Mouse (Mus musculus): ENCODE measurements around the gene Islr. TPM values are rescaled to one million over a fixed set of nuclear protein-coding genes. Genes with fewer than 3 reads are reported as not detected.
A peak's percentile ranks its signal among the peaks of the same experiment; 100 is the strongest.
"Not testable (repeated sequence)": the region's sequence is repeated elsewhere in the genome, so short reads cannot be mapped to it uniquely, and the experiment has no call there.

Gene Islr
- polyA plus RNA-seq (2015; fragmentation: Nextera tagmentation; extraction: Ambion mirVana): 207 and 210 TPM in 2 replicates

- H3K9ac ChIP-seq: peak within 1 kb of the TSS; percentile 32; the same call in 1 of the 2 replicates
- peaks cover 67% of the 10 kb centered on the region for H3K27me3 ChIP-seq
- WGBS: 3% methylated on average over 42 of the region's 42 CpGs
- H3K4me1 ChIP-seq: peaks cover 50% of the 10 kb centered on the region
- peak; percentile 84; the same call in 1 of the 2 replicates for ATAC-seq (ENCODE audit: low FRiP score, low read depth)
- peak within 1 kb of the TSS; percentile 64 for H3K4me2 ChIP-seq (replicated peaks)
- no peak within 1 kb of the TSS for H3K27ac ChIP-seq
- no peaks in the 10 kb centered on the region for H3K9me3 ChIP-seq
- H3K36me3 ChIP-seq: no peaks in the 10 kb centered on the region
- H3K4me3 ChIP-seq: peak within 1 kb of the TSS; percentile 42
These were observed at the start of gene Islr, which contains the start of gene Islr2 for GRCm38 (mm10) chr9:58203516-58204447. Islr (minus strand) TSS chr9:58204306. Islr2 (minus strand) TSS chr9:58204319.

DNA sequence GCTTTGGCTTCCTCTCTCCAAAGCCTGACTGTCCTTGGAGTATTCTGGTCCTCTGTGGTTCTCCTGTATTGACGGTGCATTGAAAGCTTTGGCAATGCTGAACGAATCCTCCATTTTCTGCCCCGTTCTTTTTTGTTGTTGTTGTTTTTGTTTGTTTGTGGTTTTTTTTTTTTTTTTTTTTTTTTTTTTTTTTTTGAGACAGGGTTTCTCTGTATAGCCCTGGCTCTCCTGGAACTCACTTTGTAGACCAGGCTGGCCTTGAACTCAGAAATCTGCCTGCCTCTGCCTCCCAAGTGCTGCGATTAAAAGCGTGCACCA lies 49.7 kb upstream of the Islr start:
- not testable (repeated sequence) for ATAC-seq (ENCODE audit: low FRiP score, low read depth); H3K9me3 ChIP-seq; H3K27ac ChIP-seq; H3K27me3 ChIP-seq
- H3K36me3 ChIP-seq: peaks cover 31% of the 10 kb centered on the region
- peak overlapping the region; percentile 86 for H3K4me3 ChIP-seq
- peak overlapping the region; percentile 82 for H3K9ac ChIP-seq
- 67% methylated on average over 5 of the region's 5 CpGs for WGBS
- H3K4me2 ChIP-seq (replicated peaks): peak overlapping the region; percentile 74
- H3K4me1 ChIP-seq: peaks cover 18% of the 10 kb centered on the region

- Histone ChIP-seq H3K27me3 (no peaks in the 10 kb centered on the region), H3K9me3 (no peaks in the 10 kb centered on the region), H3K9ac (peak within 1 kb of the TSS; percentile 82), H3K36me3 (peaks cover 27% of the 10 kb centered on the region), H3K27ac (no peak within 1 kb of the TSS), H3K4me2 (replicated peaks) (peak within 1 kb of the TSS; percentile 74), H3K4me3 (peak within 1 kb of the TSS; percentile 86), H3K4me1 (peaks cover 23% of the 10 kb centered on the region)
- peak; percentile 96 for ATAC-seq (ENCODE audit: low FRiP score, low read depth)
- WGBS: under 1% methylated on average over 31 of the region's 31 CpGs
These were observed 49.1 kb upstream of the Islr start, which contains the start of gene Stoml1 for GRCm38 (mm10) chr9:58253033-58253804. Stoml1 (plus strand) TSS chr9:58253164.

GRCm38 (mm10) chr9:58250730-58251129 lies 46.6 kb upstream of the Islr start:
- not testable (repeated sequence) for H3K9me3 ChIP-seq; H3K4me2 ChIP-seq (replicated peaks); H3K9ac ChIP-seq; H3K27ac ChIP-seq; H3K36me3 ChIP-seq; H3K27me3 ChIP-seq; H3K4me3 ChIP-seq; ATAC-seq (ENCODE audit: low FRiP score, low read depth)
- WGBS: 92% methylated on average over 1 of the region's 1 CpGs
- H3K4me1 ChIP-seq: peaks cover 45% of the 10 kb centered on the region

GRCm38 (mm10) chr9:58250322-58250721 lies 46.2 kb upstream of the Islr start:
- Histone ChIP-seq H3K9ac (peak overlapping the region; percentile 76), H3K36me3 (no peaks in the 10 kb centered on the region), H3K9me3 (no peaks in the 10 kb centered on the region), H3K4me1 (peaks cover 45% of the 10 kb centered on the region), H3K27ac (peak overlapping the region; percentile 95), H3K27me3 (no peaks in the 10 kb centered on the region), H3K4me2 (replicated peaks) (peak overlapping the region; percentile 79), H3K4me3 (peak overlapping the region; percentile 62)
- no peak for ATAC-seq (ENCODE audit: low FRiP score, low read depth)
- 79% methylated on average over 8 of the region's 8 CpGs for WGBS

GRCm38 (mm10) chr9:58249592-58250192 lies 45.6 kb upstream of the Islr start, which contains the start of gene Pml:
Pml (minus strand) TSS chr9:58249786.
- H3K27me3 ChIP-seq: no peaks in the 10 kb centered on the region
- H3K4me3 ChIP-seq: peak within 1 kb of the TSS; percentile 62
- peak within 1 kb of the TSS; percentile 95 for H3K27ac ChIP-seq
- peak within 1 kb of the TSS; percentile 79 for H3K4me2 ChIP-seq (replicated peaks)
- peaks cover 45% of the 10 kb centered on the region for H3K4me1 ChIP-seq
- H3K9me3 ChIP-seq: no peaks in the 10 kb centered on the region
- H3K36me3 ChIP-seq: no peaks in the 10 kb centered on the region
- H3K9ac ChIP-seq: peak within 1 kb of the TSS; percentile 76
- WGBS: 0% methylated on average over 16 of the region's 16 CpGs
- ATAC-seq (ENCODE audit: low FRiP score, low read depth): peak; percentile 78; the same call in 1 of the 2 replicates

DNA sequence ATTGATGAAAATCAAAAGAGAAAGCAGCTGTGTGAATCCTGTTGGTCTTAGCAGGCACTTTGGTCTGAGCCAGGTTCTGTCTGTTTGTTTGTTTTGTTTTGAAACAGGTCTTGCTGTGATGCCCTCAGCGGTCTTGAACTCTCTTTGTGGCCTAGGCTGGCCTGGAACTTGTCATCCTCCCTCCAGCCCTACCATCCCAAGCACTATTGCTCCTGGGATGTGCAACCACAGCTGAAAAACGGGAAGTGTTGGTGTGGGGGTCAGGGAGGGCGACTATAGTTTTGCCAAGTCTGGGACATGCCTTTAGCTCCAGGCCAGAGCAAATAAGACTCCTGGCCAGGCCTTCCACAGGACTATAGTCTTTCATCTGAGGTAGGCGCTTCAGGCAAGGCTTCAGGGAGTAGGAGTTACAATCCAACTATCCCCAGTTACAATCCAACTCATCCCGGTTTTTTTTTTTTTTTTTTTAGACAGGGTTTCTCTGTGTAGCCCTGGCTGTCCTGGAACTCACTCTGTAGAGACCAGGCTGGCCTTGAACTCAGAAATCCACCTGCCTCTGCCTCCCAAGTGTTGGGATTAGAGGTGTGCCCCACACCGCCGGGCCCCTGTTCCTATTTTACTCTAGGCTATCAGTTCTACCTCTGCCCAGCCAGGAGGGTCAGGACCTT lies 44.8 kb upstream of the Islr start:
- Histone ChIP-seq H3K9ac (peak overlapping the region; percentile 76), H3K4me1 (peaks cover 50% of the 10 kb centered on the region), H3K36me3 (no peaks in the 10 kb centered on the region), H3K27me3 (no peaks in the 10 kb centered on the region), H3K27ac (peak overlapping the region; percentile 95), H3K9me3 (no peaks in the 10 kb centered on the region), H3K4me2 (replicated peaks) (peak overlapping the region; percentile 79), H3K4me3 (peak overlapping the region; percentile 62)
- ATAC-seq (ENCODE audit: low FRiP score, low read depth): no peak
- WGBS: 33% methylated on average over 7 of the region's 7 CpGs

- ATAC-seq (ENCODE audit: low FRiP score, low read depth): peak; percentile 69; the same call in 1 of the 2 replicates
- H3K27me3 ChIP-seq: no peaks in the 10 kb centered on the region
- peaks cover 61% of the 10 kb centered on the region for H3K4me1 ChIP-seq
- H3K9ac ChIP-seq: peak overlapping the region; percentile 68
- H3K36me3 ChIP-seq: no peaks in the 10 kb centered on the region
- WGBS: 11% methylated on average over 25 of the region's 25 CpGs
- H3K27ac ChIP-seq: peak overlapping the region; percentile 77; the same call in 1 of the 2 replicates
- H3K4me2 ChIP-seq (replicated peaks): peak overlapping the region; percentile 67
- peak overlapping the region; percentile 39 for H3K4me3 ChIP-seq
- no peaks in the 10 kb centered on the region for H3K9me3 ChIP-seq
These were observed 43.1 kb upstream of the Islr start for GRCm38 (mm10) chr9:58247064-58247759.

DNA sequence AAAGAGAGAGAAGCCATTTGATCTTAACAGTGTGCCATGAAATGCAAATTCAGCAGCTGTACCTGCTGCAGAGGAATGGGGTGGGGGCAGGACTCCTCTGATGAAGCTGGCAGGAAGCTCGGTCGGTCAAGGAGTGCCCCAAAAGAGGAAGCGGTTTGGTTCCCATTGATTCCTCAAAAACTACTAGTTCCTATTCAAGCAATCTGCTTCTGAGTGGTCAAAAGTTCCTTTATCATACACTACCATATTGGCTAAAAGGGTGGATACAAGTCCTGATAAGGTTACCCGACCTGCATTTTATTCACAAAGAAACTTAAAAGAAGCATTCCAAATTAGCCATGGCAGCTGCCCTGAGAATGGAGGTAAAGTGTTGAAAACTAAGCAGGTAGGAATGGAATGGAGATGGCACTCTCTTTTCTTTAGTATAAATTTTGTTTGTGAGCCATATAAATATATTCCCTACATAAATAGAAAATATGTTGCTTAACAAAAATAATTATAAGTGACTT lies 42.0 kb upstream of the Islr start:
- H3K4me1 ChIP-seq: peaks cover 72% of the 10 kb centered on the region
- 59% methylated on average over 4 of the region's 4 CpGs for WGBS

DNA sequence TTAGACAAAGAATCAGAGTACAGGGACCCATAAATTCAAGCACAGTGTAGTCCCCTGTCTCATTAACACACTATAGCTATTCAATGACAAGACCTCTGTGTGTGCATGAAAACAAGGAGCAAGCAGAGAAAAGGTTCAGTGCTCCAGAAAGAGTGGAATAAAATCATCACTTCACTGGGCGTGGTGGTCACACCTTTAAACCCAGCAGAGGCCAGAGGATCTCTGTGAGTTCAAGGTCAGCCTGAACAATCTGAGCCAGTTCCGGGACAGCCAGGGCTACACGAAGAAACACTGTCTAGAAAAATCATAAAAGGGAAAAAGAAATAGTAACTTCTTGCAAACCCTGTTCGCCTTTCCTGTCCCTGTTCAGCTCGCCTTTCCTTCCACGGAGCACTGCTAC lies 39.6 kb upstream of the Islr start:
- H3K27ac ChIP-seq: no peak overlapping the region
- H3K4me2 ChIP-seq (replicated peaks): no peak overlapping the region
- no peak for ATAC-seq (ENCODE audit: low FRiP score, low read depth)
- H3K9ac ChIP-seq: no peak overlapping the region
- H3K36me3 ChIP-seq: 0 out of 2 replicates have a peak, but pooled peaks cover 3% of the 10 kb centered on the region
- H3K9me3 ChIP-seq: no peaks in the 10 kb centered on the region
- H3K4me1 ChIP-seq: peaks cover 58% of the 10 kb centered on the region
- no peaks in the 10 kb centered on the region for H3K27me3 ChIP-seq
- no peak overlapping the region for H3K4me3 ChIP-seq
- WGBS: 89% methylated on average over 6 of the region's 6 CpGs

More for the DNA sequence above, 42.0 kb upstream of the Islr start:
- ATAC-seq (ENCODE audit: low FRiP score, low read depth): no peak
- H3K9me3 ChIP-seq: no peaks in the 10 kb centered on the region
- no peak overlapping the region for H3K4me3 ChIP-seq
- no peak overlapping the region for H3K27ac ChIP-seq
- no peaks in the 10 kb centered on the region for H3K36me3 ChIP-seq
- H3K27me3 ChIP-seq: no peaks in the 10 kb centered on the region
- no peak overlapping the region for H3K9ac ChIP-seq
- 0 out of 2 replicates have a peak overlapping the region, but pooled peaks have one; percentile 11 for H3K4me2 ChIP-seq (replicated peaks)
